Mouse (Mus musculus) left cerebral cortex, adult 9 months (tissue): ENCODE results near the gene Slc39a3.
A peak's percentile ranks its signal among the peaks of the same experiment; 100 is the strongest.
"Not testable (repeated sequence)": the region's sequence is repeated elsewhere in the genome, so short reads cannot be mapped to it uniquely, and the experiment has no call there.

Experiments
- DNase-seq, 2 experiments: peaks; one replicate each; pipeline ENCODE4 v3.0.0; 2022; ENCODE audit warnings: low spot score in 2 of 2

Slc39a3 gene

GRCm38 (mm10) chr10:81007240-81007639 is 30.0 kb downstream of the Slc39a3 start:
- DNase-seq, result no peak

GRCm38 (mm10) chr10:81006005-81006677 is 31.1 kb downstream of the Slc39a3 start:
- peak in 1 of 2 experiments; percentile 55 for DNase-seq

GRCm38 (mm10) chr10:81001161-81001560 is 36.1 kb downstream of the Slc39a3 start:
- peak; percentile 67 to 80 for DNase-seq

GRCm38 (mm10) chr10:81000197-81001062 is 36.8 kb downstream of the Slc39a3 start:
- DNase-seq, result no peak

GRCm38 (mm10) chr10:80999362-81000196 is 37.6 kb downstream of the Slc39a3 start:
- peak; percentile 78 to 94 for DNase-seq

GRCm38 (mm10) chr10:80998778-80999177 is 38.4 kb downstream of the Slc39a3 start:
- peak in 1 of 2 experiments; percentile 75 for DNase-seq

GRCm38 (mm10) chr10:80998021-80998420 is 39.2 kb downstream of the Slc39a3 start:
- DNase-seq, result no peak

GRCm38 (mm10) chr10:80997332-80997731 is 39.9 kb downstream of the Slc39a3 start:
- no peak for DNase-seq

GRCm38 (mm10) chr10:80996501-80996900 is 40.7 kb downstream of the Slc39a3 start:
- no peak for DNase-seq

GRCm38 (mm10) chr10:80995091-80995632 is 42.1 kb downstream of the Slc39a3 start:
- peak in 1 of 2 experiments; percentile 90 for DNase-seq

- no peak for DNase-seq
Observed at GRCm38 (mm10) chr10:80994621-80995020, 42.6 kb downstream of the Slc39a3 start.

- DNase-seq, result no peak
Observed at GRCm38 (mm10) chr10:80993276-80993675, 44.0 kb downstream of the Slc39a3 start.

GRCm38 (mm10) chr10:80991945-80992344 is 45.3 kb downstream of the Slc39a3 start:
- no peak for DNase-seq

- no peak for DNase-seq
Observed at GRCm38 (mm10) chr10:80991007-80991406, 46.2 kb downstream of the Slc39a3 start.

GRCm38 (mm10) chr10:80990406-80990805 is 46.8 kb downstream of the Slc39a3 start:
- DNase-seq, result no peak

- not testable (repeated sequence) for DNase-seq
Observed at GRCm38 (mm10) chr10:80989854-80990253, 47.4 kb downstream of the Slc39a3 start.

GRCm38 (mm10) chr10:80989446-80989845 is 47.8 kb downstream of the Slc39a3 start:
- DNase-seq, result no peak

- peak in 1 of 2 experiments; percentile 76 for DNase-seq
Observed at GRCm38 (mm10) chr10:80987709-80988441, 49.4 kb downstream of the Slc39a3 start.

- DNase-seq, result no peak
Observed at GRCm38 (mm10) chr10:80986754-80987153, 50.5 kb downstream of the Slc39a3 start.

- DNase-seq, result no peak
Observed at GRCm38 (mm10) chr10:80985970-80986701, 51.1 kb downstream of the Slc39a3 start.
